Mouse (Mus musculus) heart, adult 2 months (tissue): Measurements from ENCODE around the gene 1700012P22Rik.

Experiments
- CTCF ChIP-seq: fragments of 200-600 bp; IDR thresholded peaks from 2 replicates; pipeline ENCODE4 v1.8.1; 2022; ENCODE audit warnings: antibody characterized with exemption, mild to moderate bottlenecking, moderate library complexity
- EP300 ChIP-seq: fragments of 200-500 bp; IDR thresholded peaks from 2 replicates; pipeline ENCODE4 v1.6.1; 2011; ENCODE audit warnings: low read depth, low read length, control low read depth; ENCODE audit not compliant: insufficient read depth
- POLR2A ChIP-seq: fragments of 200-500 bp; IDR thresholded peaks from 2 replicates; pipeline ENCODE4 v1.6.1; 2011; ENCODE audit warnings: mild to moderate bottlenecking, low read depth, low read length, control low read depth; ENCODE audit not compliant: insufficient read depth

DNA sequence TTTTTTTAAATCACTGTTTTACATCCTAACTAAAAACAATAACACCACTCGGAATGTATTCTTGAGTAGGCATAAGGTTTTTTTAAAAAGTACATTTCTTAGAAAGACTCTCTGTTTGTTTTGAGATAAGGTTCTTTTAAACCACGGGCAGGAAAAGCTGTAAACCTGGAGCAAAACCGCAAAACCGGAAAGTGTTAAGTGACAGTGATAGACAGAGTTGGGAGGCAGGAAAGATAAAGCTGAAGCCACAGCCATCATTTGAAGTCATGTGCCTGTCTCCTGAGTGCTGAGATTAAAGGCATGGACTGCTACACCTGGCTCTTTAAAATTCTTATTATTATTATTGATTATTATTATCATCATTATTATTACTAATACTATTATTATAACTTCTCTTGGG is 35.9 kb downstream of the 1700012P22Rik start:
- TF ChIP-seq POLR2A, result no peak
- no peak for TF ChIP-seq CTCF
- TF ChIP-seq EP300, result no peak
